Mouse (Mus musculus) erythroblast, embryonic 14.5 days (primary cell): Measurements from ENCODE around the gene Olfr18.

ENCODE experiments used
- GATA1 ChIP-seq: IDR thresholded peaks from 2 replicates; pipeline ENCODE4 v1.6.1; 2012; ENCODE audit warnings: low read length, inconsistent platforms, mixed read lengths
- TAL1 ChIP-seq: IDR thresholded peaks from 3 replicates; pipeline ENCODE4 v1.6.1; 2012; ENCODE audit warnings: low read length, inconsistent platforms, mixed read lengths

DNA sequence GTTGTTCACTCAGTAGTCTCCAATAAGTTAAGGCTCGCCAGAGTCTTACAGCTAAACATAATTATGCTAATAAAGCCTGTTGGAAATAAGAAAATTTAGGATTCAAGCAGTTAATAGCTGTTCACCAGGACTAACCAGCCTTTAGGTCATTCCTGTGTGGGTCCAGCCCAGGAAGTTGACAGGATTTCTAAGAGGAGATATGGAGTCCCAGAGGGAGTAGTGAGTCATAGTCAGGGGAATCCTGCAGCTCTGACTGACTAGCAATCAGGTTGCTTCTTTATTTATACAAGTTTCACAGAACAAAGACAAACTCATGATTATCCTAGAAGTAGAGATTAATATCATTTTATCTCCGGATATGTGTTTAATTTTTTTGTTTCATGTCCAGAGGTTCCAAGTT, 31.4 kb upstream of the Olfr18 start:
- TF ChIP-seq TAL1 (no peak), GATA1 (no peak)
